Mouse (Mus musculus) adrenal gland, adult (tissue): ENCODE measurements around the gene Wnt10b.

Source experiments
- DNase-seq, 2 experiments: peaks; one replicate each; pipeline ENCODE4 v3.0.0; 2022 to 2023; ENCODE audit warnings: low spot score in 1 of 2; ENCODE audit not compliant: inconsistent age in 2 of 2

Gene Wnt10b

DNA sequence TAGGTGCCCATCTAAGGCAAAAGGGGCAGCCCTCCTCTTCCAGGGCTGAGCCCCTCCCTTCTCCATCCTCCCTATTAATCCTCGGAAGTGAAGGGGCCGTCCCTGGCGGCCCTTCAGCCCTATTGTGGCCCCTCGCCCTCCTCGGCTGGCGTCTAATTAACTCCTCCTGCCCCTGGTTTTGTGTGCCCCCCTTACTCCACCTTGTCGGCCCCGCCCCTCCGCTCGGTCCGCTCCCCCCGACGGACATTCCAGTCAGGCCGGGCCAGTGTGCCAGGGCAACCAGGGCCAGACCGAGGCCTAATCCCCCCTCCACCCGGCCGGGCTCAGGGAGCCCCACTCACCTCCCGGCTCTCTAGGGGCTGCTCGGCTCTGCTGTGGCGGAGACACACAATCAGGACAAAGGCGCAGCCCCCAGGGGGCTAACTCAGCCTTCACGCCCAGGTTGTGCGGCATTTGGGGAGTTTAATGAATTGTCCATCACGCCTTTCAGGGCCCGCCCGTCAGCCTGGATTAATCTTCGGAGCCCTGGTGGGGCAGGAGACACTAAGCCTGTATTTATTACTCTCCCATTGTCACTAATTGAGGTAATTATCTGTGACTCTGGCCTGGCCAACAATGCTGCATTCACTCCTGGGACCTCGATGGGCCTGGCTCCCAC, 20.0 kb upstream of the Wnt10b start:
- no peak for DNase-seq

DNA sequence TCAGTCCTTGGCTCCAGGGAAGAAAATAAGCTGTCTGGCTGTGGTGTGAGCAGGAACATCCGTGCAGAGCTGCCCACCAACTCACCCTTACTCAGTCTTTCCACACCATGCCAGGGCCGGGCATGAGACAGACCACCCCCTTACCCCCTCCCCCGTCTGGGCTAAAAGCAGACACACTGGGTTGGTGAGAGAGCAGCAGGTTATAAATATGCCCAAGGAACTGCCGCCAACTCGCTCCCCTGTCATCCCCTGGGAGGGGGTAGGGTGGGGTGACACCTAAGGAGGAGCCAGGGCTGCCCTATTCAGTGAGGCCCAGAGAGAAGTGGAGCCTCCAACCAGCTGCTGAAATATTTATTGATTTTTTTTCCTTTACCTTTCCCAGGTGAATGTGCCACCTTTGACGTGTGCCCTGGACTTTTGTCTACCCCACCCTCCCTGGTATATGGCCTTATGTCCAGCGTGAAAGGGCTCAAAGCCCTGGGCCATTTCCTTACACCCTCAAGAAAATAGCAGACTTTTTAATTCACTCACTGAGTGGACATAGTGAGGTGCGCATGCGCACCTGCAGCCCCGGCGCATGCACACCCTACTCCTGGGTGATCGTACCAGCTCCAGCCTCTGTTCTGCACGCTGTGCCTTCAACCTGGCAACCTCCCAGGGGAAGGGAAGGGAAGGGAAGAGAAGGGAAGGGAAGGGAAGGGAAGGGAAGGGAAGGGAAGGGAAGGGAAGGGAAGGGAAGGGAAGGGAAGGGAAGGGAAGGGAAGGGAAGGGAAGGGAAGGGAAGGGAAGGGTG, 19.0 kb upstream of the Wnt10b start:
- DNase-seq = no peak

DNA sequence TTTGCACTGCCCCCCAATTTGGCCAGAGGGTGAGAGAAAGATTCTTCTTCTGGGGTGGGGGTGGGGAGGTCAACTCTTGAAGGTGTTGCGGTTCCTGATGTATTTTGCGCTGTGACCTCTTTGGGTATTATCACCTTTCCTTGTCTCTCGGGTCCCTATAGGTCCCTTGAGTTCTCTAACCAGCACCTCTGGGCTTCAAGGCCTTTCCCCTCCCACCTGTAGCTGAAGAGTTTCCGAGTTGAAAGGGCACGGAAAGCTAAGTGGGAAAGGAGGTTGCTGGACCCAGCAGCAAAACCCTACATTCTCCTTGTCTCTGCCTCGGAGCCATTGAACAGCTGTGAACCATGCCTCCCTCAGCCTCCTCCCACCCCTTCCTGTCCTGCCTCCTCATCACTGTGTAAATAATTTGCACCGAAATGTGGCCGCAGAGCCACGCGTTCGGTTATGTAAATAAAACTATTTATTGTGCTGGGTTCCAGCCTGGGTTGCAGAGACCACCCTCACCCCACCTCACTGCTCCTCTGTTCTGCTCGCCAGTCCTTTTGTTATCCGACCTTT, 15.3 kb upstream of the Wnt10b start:
- DNase-seq = no peak

DNA sequence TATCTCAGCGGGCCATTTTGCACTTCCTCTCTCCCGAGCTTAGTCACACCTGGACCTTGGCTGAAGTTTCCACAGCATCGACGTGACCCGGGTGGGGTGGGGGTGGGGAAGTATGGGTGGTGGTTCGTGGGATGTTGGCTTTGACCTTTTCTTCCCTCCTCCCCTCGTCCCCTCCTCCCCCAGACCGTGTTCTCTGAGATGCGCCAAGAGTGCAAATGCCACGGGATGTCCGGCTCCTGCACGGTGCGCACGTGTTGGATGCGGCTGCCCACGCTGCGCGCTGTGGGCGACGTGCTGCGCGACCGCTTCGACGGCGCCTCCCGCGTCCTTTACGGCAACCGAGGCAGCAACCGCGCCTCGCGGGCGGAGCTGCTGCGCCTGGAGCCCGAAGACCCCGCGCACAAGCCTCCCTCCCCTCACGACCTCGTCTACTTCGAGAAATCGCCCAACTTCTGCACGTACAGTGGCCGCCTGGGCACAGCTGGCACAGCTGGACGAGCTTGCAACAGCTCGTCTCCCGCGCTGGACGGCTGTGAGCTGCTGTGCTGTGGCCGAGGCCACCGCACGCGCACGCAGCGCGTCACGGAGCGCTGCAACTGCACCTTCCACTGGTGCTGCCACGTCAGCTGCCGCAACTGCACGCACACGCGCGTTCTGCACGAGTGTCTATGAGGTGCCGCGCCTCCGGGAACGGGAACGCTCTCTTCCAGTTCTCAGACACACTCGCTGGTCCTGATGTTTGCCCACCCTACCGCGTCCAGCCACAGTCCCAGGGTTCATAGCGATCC, 14.5 kb upstream of the Wnt10b start:
- DNase-seq = no peak

DNA sequence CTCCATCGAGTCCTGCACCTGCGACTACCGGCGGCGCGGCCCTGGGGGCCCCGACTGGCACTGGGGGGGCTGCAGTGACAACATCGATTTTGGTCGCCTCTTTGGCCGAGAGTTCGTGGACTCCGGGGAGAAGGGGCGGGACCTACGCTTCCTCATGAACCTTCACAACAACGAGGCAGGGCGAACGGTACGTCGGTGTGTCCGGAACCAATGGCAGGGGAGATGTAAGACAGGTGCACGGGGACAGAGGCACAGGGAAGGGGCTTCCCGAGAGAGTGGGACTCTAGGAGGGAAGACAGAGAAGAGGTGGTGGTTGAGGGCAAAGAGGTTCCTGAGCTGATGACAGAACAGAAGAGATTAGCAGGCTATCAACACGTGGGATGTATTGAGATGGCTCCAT, 13.8 kb upstream of the Wnt10b start:
- no peak for DNase-seq

DNA sequence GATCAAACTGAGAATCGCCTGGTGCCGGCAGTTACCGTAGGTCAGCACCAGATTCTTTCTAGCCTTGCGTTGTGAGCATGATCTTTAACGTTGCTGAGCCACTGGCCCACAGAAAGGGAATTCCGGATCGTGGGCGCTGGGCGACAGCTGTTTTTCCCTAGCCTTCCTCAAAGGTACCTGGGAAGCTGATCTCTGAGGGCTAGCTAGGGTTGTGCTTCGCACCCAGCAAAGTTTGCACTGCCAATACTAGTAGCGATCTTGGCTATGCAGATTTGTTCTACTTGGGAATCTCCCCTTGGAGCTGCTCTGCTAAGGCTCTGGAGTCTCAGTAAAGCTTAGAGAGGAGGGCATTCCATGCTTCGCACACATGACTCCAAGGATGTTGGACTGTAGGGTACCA, 13.3 kb upstream of the Wnt10b start:
- DNase-seq = peak in 1 of 2 experiments; percentile 44

DNA sequence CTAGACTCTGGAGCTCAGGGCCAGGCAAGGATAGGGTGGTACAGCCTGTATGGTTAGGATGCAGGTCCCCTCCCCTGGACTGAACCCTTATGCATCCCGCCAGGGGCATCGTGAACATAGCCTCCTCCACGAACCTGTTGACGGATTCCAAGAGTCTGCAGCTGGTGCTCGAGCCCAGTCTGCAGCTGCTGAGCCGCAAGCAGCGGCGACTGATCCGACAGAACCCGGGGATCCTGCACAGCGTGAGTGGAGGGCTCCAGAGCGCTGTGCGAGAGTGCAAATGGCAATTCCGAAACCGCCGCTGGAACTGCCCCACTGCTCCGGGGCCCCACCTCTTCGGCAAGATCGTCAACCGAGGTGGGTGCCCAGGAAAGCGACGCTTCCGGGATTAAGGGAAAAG, 12.8 kb upstream of the Wnt10b start:
- DNase-seq = no peak

DNA sequence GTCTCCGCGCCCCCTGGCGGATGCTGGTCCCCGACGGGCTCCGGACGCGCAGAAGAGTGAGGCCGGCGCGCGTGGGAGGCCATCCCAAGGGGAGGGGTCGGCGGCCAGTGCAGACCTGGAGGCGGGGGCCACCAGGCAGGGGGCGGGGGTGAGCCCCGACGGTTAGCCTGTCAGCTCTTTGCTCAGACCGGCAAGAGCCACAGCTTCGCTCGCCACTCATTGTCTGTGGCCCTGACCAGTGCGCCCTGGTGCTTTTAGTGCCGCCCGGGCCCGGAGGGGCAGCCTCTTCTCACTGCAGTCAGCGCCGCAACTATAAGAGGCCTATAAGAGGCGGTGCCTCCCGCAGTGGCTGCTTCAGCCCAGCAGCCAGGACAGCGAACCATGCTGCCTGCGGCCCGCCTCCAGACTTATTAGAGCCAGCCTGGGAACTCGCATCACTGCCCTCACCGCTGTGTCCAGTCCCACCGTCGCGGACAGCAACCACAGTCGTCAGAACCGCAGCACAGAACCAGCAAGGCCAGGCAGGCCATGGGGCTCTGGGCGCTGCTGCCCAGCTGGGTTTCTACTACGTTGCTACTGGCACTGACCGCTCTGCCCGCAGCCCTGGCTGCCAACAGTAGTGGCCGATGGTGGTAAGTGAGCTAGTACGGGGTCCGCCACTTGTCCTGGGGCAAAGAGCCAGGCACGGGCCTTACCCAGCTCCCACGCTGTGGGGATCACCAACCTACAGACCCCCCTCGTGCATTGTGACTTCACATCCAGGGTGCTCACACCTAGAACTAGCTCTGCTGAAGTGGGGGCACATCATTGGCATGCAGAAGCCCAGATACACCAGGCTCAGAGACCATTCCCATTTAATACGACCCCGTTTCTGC, 11.9 kb upstream of the Wnt10b start, which contains the start of gene Wnt1:
Gene Wnt1 (plus strand): TSS at position 197 of the 875 bp plus-strand sequence.
- DNase-seq = peak in 1 of 2 experiments; percentile 47

DNA sequence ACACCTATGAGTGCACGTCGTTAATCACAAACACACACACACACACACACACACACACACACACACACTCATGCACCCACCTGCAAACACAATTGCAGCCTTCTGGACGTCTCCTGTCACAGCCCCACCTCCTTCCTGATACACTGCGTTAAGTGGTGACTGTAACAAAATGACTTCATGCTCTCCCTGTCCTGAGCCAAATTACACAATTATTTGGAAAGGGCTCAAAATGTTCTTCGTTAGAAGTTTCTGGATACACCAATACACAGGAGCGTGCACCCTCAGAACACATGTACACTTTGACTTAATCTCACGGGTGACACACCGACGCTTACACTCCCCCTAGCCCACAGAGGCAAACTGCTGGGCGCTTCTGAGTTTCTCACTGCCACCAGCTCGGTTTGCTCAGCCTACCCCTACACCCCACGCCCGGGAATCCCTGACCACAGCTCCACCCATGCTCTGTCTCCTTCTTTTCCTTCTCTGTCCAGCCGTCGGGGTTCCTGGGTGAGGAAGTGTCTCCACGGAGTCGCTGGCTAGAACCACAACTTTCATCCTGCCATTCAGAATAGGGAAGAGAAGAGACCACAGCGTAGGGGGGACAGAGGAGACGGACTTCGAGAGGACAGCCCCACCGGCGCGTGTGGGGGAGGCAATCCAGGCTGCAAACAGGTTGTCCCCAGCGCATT, 11.2 kb upstream of the Wnt10b start:
- peak in 1 of 2 experiments; percentile 79 for DNase-seq

DNA sequence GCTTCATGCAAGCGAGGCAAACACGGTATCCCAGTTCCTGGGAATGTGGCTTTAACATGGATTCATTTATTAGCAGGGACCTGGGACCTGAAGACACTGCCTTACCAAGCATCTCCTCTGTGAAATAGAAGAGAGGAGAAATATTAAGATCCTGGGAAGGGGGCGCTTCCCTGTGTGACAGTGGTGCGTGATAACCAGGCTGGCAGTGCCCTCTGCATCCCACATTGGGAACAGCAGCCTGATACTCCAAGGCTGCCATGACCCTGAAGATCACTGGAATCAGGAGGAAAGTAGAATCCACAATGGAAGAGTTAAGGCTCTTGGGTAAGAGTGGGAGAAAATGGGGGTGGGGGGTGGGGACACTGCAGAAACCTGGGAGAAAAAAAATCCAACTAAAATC, 10.0 kb upstream of the Wnt10b start:
- DNase-seq = no peak

DNA sequence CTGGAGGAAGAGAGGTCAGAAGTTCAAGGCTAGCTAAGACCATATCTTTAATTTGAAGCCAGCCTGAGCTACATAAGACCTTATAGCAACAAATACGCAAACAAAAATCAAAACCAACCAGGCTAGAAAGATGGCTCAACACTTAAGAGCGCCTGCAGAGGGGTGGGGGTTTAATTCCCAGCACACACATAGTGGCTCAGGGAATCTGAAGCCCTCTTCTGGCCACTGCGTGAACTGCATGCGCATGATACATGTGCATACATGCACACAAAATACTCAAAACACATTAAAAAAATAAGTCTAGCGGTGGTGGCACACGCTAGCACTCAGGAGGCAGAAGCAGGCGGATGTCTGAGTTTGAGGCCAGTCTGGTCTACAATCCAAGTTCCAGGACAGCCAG, 7.8 kb upstream of the Wnt10b start:
- DNase-seq = no peak

DNA sequence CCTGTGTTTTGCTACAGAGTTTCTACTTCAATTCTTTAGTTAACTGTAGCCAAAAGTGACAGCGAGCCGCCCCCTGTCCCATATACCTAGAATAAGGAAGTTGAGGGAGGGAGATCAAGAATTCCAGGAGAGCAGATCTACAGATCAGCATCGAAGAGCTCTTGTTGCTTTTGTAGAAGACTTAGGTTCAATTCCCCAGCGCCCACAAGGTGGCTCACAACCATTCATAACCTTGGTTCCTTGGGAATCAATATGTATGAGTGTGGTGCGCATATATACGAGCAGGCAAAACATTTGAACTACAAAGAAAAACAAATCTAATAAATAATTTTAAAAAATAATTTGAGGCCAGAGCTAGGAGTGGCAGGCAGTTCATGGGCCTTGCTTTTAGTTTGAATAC, 3.2 kb upstream of the Wnt10b start:
- no peak for DNase-seq

DNA sequence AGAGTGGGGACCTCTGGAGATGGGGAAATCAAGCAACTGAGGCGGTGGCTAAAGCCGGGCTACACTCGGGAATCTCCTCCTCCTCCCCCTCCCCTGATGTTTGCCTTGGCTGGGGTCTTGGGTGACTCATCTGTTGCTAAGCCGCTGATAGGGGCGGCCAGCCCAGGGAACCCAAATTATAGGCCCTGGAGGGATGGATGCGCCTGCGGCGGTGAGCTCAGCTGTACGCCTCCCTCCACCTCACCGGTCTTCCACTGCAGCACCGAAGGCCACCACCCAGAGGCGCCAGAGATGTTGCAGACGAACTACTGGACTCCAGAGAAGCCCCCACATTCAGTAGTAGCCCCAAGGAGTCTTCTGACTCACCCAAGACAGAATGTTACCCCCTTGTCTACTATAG, 2.6 kb upstream of the Wnt10b start:
- DNase-seq = no peak

DNA sequence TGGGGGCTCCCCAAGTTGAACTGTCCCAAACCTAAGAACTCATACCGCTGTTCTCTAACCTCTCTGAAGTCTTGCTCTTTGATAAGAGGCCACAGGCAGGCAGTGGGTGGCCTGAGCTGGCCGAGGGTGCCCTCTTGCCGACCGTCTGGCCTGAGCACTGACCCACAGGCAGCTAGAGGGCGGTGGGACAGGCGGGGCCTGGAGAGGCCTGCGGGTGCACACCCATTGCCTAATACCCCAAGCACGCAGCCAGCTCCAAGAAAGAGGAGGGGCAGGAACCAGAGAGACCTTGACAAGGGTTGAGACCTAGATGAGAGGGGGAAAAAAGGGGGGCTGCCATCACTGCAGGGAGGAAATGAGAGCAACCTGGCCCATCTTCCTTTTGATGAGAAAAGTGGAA, 2.1 kb upstream of the Wnt10b start:
- DNase-seq = peak in 1 of 2 experiments; percentile 44

DNA sequence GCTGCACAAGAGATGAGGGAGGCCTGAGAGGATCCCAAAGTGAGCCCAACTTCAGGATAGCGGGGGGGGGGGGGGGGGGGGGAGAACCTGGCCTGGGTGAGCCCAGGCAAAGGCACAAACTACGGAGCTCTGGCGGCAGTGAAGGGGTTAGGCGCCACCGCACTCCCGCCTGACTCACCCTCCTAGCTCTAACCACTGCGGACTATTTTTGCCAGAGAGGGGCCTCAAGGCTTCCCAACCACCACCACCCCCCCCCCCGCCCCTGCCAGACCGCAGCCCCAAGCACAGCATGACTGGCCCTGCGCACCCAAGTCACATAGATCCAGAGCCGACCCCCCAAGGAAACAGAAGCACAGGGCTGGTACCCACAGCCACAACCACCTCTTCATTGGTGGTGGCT, 856 bp upstream of the Wnt10b start:
- DNase-seq = no peak

DNA sequence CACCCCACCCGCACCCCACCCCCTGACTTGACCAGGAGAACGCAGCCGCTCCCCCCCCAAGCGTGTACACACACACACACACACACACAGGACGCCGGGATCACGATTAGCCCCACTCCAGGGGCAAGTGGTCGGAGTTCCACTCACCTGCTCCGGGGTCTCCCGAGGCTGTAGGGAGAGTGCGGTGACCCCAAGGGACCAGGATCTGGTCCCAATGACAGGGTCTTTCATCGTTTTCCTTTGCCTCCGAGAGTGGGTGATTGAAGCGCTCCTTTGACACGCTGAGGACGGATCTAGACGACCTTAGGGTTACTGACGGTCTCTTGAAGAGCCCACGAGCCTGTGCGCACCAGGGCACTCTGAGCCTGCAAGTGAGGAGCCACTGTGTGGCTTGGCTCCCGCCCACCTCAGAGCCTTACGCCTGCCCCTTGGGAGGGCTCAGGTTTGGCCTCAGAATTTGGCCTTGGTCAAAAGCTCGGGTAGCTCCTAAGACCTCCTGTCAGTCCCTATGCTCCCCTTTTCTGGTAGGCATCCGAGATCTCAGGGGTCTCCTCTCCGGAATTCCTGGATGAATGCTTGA, 331 bp upstream of the Wnt10b start:
- DNase-seq = no peak

DNA sequence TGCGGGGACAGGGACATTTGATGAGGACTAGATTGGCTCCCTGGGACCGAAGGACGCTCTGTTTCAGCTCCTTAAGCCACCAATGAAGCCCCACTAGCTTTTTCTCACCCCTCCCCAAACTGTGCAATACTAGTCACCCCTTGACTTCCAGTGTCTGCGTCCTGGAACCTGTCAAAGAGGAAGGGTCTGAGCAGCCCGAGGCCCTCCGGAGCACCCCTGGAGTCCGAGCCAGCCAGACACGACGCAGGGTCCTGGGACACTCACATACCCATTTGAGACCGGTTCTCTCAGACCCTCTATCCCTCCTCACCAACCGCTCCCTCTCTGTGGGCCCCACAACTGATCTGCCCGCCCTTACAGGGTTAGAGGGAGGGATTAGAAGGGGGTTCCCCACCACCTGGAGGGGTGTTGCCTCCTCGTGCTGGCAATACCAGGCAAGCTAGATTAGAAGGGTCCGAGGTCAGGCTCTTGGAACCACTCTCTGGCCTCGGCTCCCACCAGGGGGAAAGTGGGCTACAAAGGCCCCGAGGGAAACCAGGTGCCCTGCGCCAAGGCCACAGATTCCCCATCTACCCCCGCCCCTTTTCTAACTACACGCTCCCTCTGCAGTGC, 839 bp downstream of the Wnt10b start:
- no peak for DNase-seq

DNA sequence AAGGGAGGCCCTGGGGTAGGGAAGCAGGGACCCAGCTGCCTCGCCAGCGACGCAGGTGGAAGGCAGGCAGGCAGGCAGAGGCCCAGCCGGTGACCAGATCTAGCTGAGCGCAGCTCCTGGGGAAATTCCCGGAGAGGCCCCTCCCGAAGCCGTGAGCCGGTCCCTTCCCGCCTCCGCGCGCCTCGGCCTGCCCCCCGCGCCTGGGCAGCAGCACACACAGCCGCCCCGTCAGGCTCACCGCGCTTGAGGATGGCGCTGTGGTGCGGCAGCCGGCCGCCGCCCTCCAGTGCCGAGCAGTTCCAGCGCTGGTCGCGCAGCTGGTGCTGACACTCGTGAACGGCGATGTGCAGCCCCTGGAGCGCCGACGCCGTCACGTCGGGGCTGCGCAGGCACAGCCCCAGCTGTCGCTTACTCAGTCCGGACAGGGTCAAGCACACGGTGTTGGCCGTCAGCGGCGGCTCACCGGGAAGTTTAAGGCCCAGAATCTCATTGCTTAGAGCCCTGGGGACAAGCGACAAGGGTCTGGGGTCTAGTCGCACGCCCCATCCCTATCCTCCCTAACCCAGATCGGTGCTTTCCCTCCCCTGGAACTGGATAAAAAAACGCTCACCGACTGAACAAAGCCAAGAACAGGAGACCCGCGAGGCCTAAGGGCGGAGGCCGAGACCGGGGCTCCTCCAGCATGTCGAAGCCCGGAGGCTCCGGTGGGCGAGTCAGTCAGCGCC, 1.5 kb downstream of the Wnt10b start:
- no peak for DNase-seq

DNA sequence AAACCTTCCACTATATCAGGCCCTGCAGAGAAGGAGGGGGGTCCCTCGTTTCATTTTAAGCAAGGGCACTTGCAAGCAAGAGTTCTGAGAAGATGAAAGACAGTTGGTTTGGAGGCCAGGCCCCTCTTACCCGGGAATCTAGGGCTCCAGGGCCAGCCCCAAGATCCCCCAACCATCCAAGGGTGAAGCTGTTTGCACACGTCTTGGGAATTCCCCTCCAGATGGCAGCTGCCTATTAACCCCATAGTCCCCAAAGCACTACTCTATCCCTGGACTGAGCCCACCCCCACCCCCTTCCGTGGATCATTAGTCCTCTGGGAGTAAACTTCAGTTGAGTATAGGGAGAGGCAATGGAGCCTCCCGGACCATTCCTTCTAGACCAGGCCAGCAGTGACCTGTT, 2.4 kb downstream of the Wnt10b start:
- DNase-seq = no peak
